Mouse (Mus musculus): Measurements from ENCODE around the gene Ptpre.

Gene Ptpre

DNA sequence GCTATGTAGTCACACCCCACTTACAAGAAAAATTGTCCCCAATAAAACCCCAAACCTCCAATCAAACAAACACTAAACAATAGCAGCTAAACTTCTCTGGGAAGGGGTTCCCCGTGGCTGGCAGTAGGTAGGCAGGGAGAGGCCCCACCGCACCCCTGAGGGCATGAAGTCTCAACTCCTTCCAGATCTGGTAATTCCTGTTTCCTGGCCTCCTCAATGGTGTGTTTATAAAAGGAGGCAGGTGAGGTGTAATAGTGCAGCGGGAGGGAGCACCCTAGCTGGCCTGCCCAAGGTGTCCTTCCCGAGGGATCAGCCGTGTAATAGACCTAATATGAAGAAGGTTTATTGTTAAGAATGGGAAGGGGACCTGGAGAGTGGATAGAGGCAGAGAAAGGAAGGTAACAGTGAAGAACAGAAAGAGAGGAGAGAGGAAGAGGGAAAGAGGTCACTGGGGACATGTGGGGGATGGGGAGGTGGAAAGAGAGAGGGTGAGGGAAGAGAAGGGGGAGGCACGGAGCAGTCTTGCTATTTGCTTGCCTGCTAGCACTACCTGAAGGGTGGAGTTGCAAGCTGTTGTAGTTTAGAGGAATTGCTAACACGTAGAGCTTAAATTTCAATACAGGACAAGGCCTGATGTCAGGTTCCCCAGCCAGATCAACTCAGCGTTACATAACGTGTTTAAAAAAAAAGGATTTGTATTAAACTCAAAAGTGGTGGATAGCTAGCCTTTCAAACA is 197.8 kb downstream of the Ptpre start:
- no peak for DNase-seq (ENCODE audit: low spot score)
